Mouse (Mus musculus) embryonic facial prominence, embryonic 13.5 days (tissue): ENCODE measurements around the gene Gna13. TPM values are rescaled to one million over a fixed set of nuclear protein-coding genes. Genes with fewer than 3 reads are reported as not detected.

Experiments used
- ATAC-seq: fragments of 200-750 bp; cut with Nextera tagmentation; 2 replicates; pipeline ENCODE4 v1.8.0; 2017; ENCODE audit warnings: low read depth; ENCODE audit not compliant: insufficient number of reproducible peaks, insufficient read depth, low FRiP score, low TSS enrichment
- H3K27ac ChIP-seq: fragments of 300-500 bp; sonication (generic); 2 replicates; pipeline ENCODE4 v1.5.1; 2015; ENCODE audit warnings: moderate library complexity, mild to moderate bottlenecking, inconsistent platforms
- H3K27me3 ChIP-seq: fragments of 300-500 bp; sonication (generic); 2 replicates; pipeline ENCODE4 v1.6.1; 2015; ENCODE audit warnings: mild to moderate bottlenecking, inconsistent platforms
- H3K36me3 ChIP-seq: fragments of 300-500 bp; sonication (generic); 2 replicates; pipeline ENCODE4 v1.6.1; 2015; ENCODE audit warnings: mild to moderate bottlenecking, inconsistent platforms
- H3K4me1 ChIP-seq: fragments of 300-500 bp; sonication (generic); 2 replicates; pipeline ENCODE4 v1.6.1; 2015; ENCODE audit warnings: inconsistent platforms
- H3K4me2 ChIP-seq: fragments of 300-500 bp; sonication (generic); 2 replicates; pipeline ENCODE4 v1.6.1; 2015; ENCODE audit warnings: moderate library complexity, mild to moderate bottlenecking, inconsistent platforms
- H3K4me3 ChIP-seq: fragments of 300-500 bp; sonication (generic); 2 replicates; pipeline ENCODE4 v1.5.1; 2015; ENCODE audit warnings: mild to moderate bottlenecking, inconsistent platforms
- H3K9ac ChIP-seq: fragments of 300-500 bp; sonication (generic); 2 replicates; pipeline ENCODE4 v1.6.1; 2015; ENCODE audit warnings: mild to moderate bottlenecking, inconsistent platforms
- H3K9me3 ChIP-seq: fragments of 300-500 bp; sonication (generic); 2 replicates; pipeline ENCODE4 v1.6.1; 2016; ENCODE audit warnings: inconsistent platforms
- WGBS: fragments of 180-500 bp; shearing (Covaris S2); methylation state at CpG from one replicate; pipeline ENCODE4 v1.1.7; 2015; ENCODE audit warnings: mixed read lengths; 5-methylcytosine and 5-hydroxymethylcytosine counted together
- polyA plus RNA-seq: library from polyadenylated mRNA; unstranded; fragments of >200 nt; fragmentation: Nextera tagmentation; extraction: Ambion mirVana; gene quantifications from 2 replicates; pipeline ENCODE4 v1.2.1, GENCODE M21; 2015

Gene Gna13
- polyA plus RNA-seq = 21.4 and 22.1 TPM in 2 replicates

DNA sequence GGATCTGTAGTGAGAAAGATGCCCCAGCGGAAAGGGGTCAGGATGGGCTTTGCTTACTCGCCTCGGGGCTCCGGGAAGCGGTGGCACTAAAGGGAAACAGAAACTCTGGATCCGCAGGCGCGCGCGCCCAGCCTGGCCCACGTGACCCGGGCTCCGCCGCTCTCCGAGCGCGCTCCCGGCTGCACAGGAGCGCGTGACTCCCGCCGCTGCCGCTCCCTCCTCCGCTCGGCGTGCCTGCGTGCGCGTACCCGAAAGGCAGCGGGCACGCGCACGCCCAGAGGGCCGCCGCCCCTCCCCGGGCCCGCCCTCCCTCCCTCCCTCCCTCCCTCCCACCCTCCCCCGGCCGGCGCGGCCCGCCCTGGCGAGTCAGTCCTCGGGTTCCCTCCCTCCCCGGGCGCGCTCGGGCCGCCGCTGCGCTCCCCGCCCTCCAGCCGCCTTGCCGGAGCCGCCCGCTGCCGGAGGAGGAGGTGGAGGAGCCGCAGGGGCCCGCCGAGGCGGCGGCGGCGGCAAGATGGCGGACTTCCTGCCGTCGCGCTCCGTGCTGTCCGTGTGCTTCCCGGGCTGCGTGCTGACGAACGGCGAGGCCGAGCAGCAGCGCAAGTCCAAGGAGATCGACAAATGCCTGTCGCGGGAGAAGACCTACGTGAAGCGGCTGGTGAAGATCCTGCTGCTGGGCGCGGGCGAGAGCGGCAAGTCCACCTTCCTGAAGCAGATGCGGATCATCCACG lies at the start of gene Gna13:
Gene Gna13, plus strand, starts transcription at position 369 of the 728 bp plus-strand sequence.
- Histone ChIP-seq H3K4me3 (peak within 1 kb of the TSS; percentile 77), H3K4me2 (peak within 1 kb of the TSS; percentile 77), H3K36me3 (peaks cover 14% of the 10 kb centered on the region), H3K27ac (peak within 1 kb of the TSS; percentile 96), H3K27me3 (no peaks in the 10 kb centered on the region; the same call in 1 of the 2 replicates), H3K9ac (peak within 1 kb of the TSS; percentile 88), H3K9me3 (no peaks in the 10 kb centered on the region), H3K4me1 (peaks cover 47% of the 10 kb centered on the region)
- under 1% methylated on average over 45 of the region's 89 CpGs for WGBS
- ATAC-seq = peak; percentile 75

DNA sequence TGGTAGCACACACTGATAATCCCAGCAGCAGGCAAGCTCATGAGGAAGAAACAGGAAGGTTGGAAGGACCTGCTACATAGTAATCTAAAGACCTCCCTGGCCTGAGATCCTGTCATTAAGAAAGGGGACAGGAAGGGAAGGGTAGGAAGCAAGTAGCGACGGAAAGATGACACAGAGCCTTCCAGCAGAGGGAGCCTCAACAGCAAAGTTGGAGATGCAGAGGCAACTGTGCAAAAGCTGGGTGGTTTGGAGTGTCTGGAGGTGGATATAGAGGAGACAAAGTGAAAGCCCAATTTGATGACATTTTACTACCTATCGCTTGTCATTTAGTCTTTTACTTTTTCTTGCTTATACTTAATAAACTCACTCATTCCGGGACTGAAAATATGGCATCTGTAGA lies 45.7 kb upstream of the Gna13 start:
- Histone ChIP-seq H3K9ac (no peak overlapping the region), H3K4me1 (peaks cover 8% of the 10 kb centered on the region; the same call in 1 of the 2 replicates), H3K27ac (no peak overlapping the region), H3K9me3 (no peaks in the 10 kb centered on the region), H3K4me3 (no peak overlapping the region), H3K4me2 (no peak overlapping the region), H3K36me3 (no peaks in the 10 kb centered on the region), H3K27me3 (peaks cover 6% of the 10 kb centered on the region; the same call in 1 of the 2 replicates)
- no peak for ATAC-seq
- WGBS = 39% methylated on average over 4 of the region's 4 CpGs

DNA sequence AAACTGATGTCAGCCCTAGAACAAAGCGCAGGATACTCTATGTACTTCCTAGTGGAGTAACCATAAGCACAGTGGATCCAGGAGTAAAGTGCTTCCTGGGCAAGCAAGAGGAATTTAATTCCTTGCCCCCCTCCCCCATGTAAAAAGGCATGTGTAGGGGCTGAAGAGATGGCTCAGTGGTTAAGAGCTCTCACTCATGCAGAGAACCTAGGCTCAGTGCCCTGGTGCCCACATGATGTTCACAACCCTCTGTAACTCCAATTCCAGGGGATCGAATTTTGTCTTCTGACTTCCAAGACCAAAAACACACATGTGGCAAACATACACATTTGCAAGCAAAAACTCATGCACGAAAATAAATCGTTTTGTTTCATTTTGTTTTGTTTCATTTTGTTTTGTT lies 43.2 kb upstream of the Gna13 start:
- no peaks in the 10 kb centered on the region for H3K9me3 ChIP-seq
- no peaks in the 10 kb centered on the region for H3K36me3 ChIP-seq
- peaks cover 14% of the 10 kb centered on the region for H3K4me1 ChIP-seq
- H3K4me2 ChIP-seq = no peak overlapping the region
- 84% methylated on average over 4 of the region's 4 CpGs for WGBS
- no peak overlapping the region for H3K9ac ChIP-seq
- no peak for ATAC-seq
- H3K27ac ChIP-seq = no peak overlapping the region
- H3K27me3 ChIP-seq = no peaks in the 10 kb centered on the region; the same call in 1 of the 2 replicates
- H3K4me3 ChIP-seq = no peak overlapping the region

DNA sequence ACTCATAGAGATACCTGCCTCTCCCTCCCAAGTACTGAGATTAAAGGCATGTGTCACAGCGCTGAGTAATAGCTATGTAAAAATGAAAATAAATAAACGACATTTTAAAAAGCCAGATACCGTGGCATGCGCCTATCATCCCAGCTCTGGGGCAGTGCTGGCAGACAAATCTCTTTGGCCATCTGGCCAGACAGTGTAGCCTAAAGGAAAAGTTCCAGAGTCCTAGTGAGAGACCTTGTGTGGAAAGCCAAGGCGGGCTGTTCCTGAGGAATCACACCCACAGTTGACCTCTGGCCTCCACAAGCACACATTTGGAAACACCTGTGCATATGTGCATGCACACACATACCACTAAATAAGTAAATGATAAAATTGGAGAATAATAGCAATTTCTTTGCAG lies 42.7 kb upstream of the Gna13 start:
- Histone ChIP-seq H3K9me3 (no peaks in the 10 kb centered on the region), H3K4me3 (no peak overlapping the region), H3K36me3 (no peaks in the 10 kb centered on the region), H3K9ac (no peak overlapping the region), H3K4me2 (no peak overlapping the region), H3K4me1 (peaks cover 17% of the 10 kb centered on the region), H3K27ac (no peak overlapping the region), H3K27me3 (no peaks in the 10 kb centered on the region; the same call in 1 of the 2 replicates)
- WGBS = 83% methylated on average over 5 of the region's 5 CpGs
- no peak for ATAC-seq

DNA sequence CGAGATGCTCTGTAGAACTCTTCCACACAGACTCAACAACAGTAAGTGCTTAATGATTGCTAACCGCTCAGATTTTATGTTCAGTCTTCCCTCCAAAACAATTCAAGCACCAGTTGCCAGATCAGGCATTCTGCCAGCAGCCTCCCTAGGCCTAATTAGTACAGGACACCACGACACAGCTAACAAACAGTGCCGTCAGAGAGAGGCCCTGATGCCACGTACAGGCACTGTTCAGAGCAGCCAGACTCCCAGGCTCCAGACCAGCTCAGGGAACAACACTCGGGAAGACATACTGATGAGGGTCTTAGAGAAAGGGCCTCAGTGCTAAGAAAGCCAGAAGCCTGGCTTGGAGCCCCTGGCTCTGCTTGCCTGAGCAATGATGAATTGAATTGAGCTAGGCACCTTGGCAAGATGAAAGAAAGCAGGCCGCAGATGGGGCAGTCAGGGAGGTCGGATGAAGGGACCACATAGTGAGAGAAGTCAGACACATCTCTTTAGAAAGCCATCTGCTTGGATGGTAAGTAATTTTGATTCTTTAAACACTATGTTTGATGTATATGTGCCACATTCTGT lies 42.2 kb upstream of the Gna13 start:
- H3K27ac ChIP-seq = peak overlapping the region; percentile 48; the same call in 1 of the 2 replicates
- no peaks in the 10 kb centered on the region for H3K27me3 ChIP-seq
- no peaks in the 10 kb centered on the region for H3K9me3 ChIP-seq
- ATAC-seq = no peak
- H3K36me3 ChIP-seq = no peaks in the 10 kb centered on the region
- H3K9ac ChIP-seq = 0 out of 2 replicates have a peak overlapping the region, but pooled peaks have one; percentile 51
- peaks cover 17% of the 10 kb centered on the region for H3K4me1 ChIP-seq
- no peak overlapping the region for H3K4me2 ChIP-seq
- WGBS = 46% methylated on average over 8 of the region's 8 CpGs
- H3K4me3 ChIP-seq = no peak overlapping the region

DNA sequence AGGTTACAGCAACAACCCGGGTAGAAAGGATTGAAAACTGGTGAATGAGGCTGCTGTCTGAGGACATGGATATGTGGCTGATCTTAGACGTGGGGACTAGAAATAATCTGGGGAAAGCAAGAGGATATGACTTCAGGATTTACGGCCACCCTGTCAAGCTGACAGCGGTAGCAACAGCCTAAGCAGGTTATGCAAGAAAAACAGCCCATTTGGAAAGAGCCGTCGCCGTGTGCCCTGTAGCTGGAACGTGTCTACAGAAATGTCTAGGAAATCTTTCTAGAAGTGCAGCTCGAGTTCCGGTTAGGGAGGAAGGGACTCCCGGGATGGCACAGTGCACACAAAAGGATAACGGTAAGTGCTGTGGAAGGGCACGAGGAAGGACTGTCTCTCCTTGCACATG lies 36.4 kb upstream of the Gna13 start:
- Histone ChIP-seq H3K4me1 (peaks cover 21% of the 10 kb centered on the region), H3K9ac (no peak overlapping the region), H3K9me3 (no peaks in the 10 kb centered on the region), H3K4me3 (no peak overlapping the region), H3K27ac (no peak overlapping the region), H3K4me2 (no peak overlapping the region), H3K36me3 (no peaks in the 10 kb centered on the region), H3K27me3 (no peaks in the 10 kb centered on the region; the same call in 1 of the 2 replicates)
- 58% methylated on average over 13 of the region's 13 CpGs for WGBS
- ATAC-seq = no peak

DNA sequence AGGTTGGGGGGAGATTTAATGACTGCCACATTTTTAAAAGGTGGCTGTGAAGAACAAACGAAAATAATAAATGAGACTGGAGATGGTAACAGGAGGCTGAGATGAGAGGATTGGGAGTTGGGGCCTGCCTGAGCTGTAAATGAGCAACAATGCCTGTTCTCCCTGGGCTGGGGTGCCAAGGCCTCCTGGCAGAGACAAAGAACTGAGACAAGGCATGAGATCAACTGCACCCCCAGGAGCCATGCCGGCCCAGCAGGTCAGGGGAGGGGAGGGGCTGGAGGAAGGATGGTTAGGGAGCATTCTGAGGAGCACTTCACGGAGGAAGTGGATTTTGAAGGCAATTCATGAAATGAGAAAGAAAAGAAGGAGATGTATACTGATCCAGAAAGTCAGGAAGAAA lies 35.2 kb upstream of the Gna13 start:
- no peaks in the 10 kb centered on the region; the same call in 1 of the 2 replicates for H3K27me3 ChIP-seq
- no peaks in the 10 kb centered on the region for H3K9me3 ChIP-seq
- 36% methylated on average over 3 of the region's 3 CpGs for whole genome bisulfite sequencing
- no peak overlapping the region for H3K4me3 ChIP-seq
- H3K4me2 ChIP-seq = no peak overlapping the region
- H3K9ac ChIP-seq = no peak overlapping the region
- no peaks in the 10 kb centered on the region for H3K36me3 ChIP-seq
- H3K4me1 ChIP-seq = peaks cover 27% of the 10 kb centered on the region
- ATAC-seq = no peak
- no peak overlapping the region for H3K27ac ChIP-seq

DNA sequence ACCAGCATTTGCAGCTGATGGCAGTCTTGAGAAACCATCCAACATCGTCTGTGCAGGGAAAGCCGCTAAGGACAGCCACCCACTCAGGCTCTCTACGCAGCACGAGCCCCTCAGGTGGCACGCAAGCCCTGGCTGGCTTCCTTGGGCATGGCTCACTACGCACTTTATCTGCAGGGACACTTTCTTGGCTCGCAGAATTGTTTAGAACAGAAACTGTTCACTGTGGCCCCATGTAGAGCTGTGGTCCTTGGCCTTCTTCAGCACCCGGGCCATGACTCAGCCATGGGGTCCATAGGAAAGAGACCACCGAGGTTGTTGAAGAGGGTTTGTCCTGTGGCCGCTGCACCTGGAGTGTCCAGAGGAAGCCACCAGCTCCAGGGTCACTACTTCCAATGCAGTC lies 34.7 kb upstream of the Gna13 start:
- no peak for ATAC-seq
- Histone ChIP-seq H3K4me2 (no peak overlapping the region), H3K9ac (no peak overlapping the region), H3K27me3 (no peaks in the 10 kb centered on the region; the same call in 1 of the 2 replicates), H3K27ac (no peak overlapping the region), H3K4me3 (no peak overlapping the region), H3K36me3 (no peaks in the 10 kb centered on the region), H3K4me1 (peaks cover 27% of the 10 kb centered on the region), H3K9me3 (no peaks in the 10 kb centered on the region)
- 85% methylated on average over 10 of the region's 10 CpGs for WGBS

DNA sequence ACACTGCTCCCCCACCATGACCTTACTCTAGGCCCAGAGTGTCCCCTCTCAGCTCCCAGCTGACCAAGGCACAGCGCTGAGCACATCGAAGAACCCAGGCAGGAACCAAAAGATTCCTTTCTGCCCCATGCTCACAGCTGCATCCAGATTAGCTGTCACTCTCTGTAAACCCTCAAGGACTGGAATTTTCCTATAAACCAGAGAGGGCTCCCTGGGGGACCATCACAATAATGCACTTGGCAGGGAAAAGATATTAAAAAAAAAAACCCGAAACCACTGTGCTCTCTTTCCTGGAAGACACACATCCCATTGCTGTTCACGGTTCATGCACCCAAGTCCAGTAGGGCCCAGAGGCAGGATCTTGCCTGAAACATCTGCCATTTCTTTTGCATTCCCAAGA lies 33.3 kb upstream of the Gna13 start:
- 56% methylated on average over 4 of the region's 4 CpGs for WGBS
- no peak overlapping the region for H3K4me2 ChIP-seq
- no peak for ATAC-seq

DNA sequence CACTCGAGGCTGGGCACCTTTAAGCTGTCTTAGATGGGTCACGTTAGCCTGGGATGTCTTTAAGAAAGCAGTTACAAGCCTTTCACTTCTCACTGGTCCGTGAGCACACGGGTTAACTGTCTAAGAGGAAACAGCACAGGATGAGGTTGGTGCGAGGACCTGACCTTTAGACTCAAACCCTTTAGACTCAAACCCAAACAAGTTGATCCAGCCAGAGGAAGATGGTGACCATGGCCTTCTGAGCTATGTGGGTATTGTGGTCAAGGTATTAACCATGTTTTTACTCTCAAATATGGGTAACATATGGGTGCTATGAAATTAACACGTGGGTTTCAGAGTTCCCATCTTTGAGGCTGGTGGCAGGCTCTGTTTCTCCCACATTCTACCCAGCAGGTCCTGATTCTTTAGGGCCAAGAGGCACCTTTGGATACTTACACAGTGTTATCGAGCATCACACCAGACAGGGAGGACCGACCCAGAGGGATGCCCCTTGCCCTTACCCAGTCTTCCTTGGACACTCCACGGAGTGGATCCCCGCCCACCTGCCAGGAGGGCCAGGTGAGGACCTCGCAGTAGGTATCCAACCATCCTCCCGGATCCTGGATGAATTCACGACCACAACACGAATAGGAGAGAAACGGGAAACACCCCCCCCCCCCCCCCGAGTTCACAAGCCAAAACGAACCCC lies 31.8 kb upstream of the Gna13 start:
- Histone ChIP-seq H3K4me2 (peak overlapping the region; percentile 57), H3K27ac (no peak overlapping the region), H3K4me1 (peaks cover 19% of the 10 kb centered on the region), H3K27me3 (no peaks in the 10 kb centered on the region; the same call in 1 of the 2 replicates), H3K9me3 (no peaks in the 10 kb centered on the region), H3K9ac (no peak overlapping the region), H3K4me3 (peak overlapping the region; percentile 31; the same call in 1 of the 2 replicates), H3K36me3 (no peaks in the 10 kb centered on the region)
- ATAC-seq = peak; percentile 57; the same call in 1 of the 2 replicates
- 34% methylated on average over 17 of the region's 17 CpGs for WGBS

More for the DNA sequence above, 33.3 kb upstream of the Gna13 start:
- Histone ChIP-seq H3K27ac (no peak overlapping the region), H3K4me3 (no peak overlapping the region), H3K9me3 (no peaks in the 10 kb centered on the region), H3K36me3 (no peaks in the 10 kb centered on the region), H3K4me1 (peaks cover 22% of the 10 kb centered on the region), H3K9ac (no peak overlapping the region), H3K27me3 (no peaks in the 10 kb centered on the region; the same call in 1 of the 2 replicates)

DNA sequence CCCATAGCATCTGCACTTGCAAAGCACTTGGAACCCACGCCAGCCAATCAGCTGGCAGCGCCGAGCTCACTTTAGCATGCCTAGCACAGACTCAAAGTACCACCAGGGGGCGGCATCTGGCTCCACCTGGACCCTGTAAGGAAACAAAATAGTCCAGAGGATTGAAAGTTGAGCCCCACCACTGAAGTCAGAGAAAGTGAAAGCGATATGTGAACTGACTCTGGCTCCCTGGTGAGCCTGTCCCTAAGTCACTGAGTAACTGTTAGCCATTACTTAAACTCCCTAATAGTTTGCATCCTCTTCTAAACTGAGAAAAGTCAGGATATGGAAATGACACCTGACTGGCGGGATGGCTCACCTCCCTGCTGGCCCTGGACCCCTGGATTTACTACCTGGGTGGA lies 31.2 kb upstream of the Gna13 start:
- Histone ChIP-seq H3K36me3 (no peaks in the 10 kb centered on the region), H3K9me3 (no peaks in the 10 kb centered on the region), H3K4me2 (peak overlapping the region; percentile 57), H3K27ac (no peak overlapping the region), H3K9ac (peak overlapping the region; percentile 55; the same call in 1 of the 2 replicates), H3K27me3 (no peaks in the 10 kb centered on the region; the same call in 1 of the 2 replicates), H3K4me3 (peak overlapping the region; percentile 31), H3K4me1 (peaks cover 19% of the 10 kb centered on the region)
- 4% methylated on average over 6 of the region's 6 CpGs for WGBS
- ATAC-seq = peak; percentile 85
